Mouse (Mus musculus) right cerebral cortex, adult 18-20 months (tissue): ENCODE data around the gene Psenen.
A peak's percentile ranks its signal among the peaks of the same experiment; 100 is the strongest.

Experiments
- DNase-seq: peaks from one replicate; pipeline ENCODE4 v3.0.0; 2022; ENCODE audit warnings: mixed read lengths

Psenen gene

GRCm38 (mm10) chr7:30563117-30563905 lies at the start of gene Psenen, which contains the start of the genes U2af1l4 and Gm49396:
Gene Psenen, minus strand, starts transcription at chr7:30563627.
Gene U2af1l4, plus strand, starts transcription at chr7:30563301.
Gene Gm49396, plus strand, starts transcription at chr7:30563344.
- DNase-seq = peak; percentile 97

- no peak for DNase-seq
These were observed 49.4 kb upstream of the Psenen start, which contains the start of gene Upk1a for GRCm38 (mm10) chr7:30612654-30613402. Gene Upk1a, minus strand, starts transcription at chr7:30612847.

- DNase-seq = no peak
These were observed 46.6 kb upstream of the Psenen start for GRCm38 (mm10) chr7:30610043-30610442.

- no peak for DNase-seq
These were observed 45.0 kb upstream of the Psenen start for GRCm38 (mm10) chr7:30608476-30608875.

- DNase-seq = no peak
These were observed 44.4 kb upstream of the Psenen start for GRCm38 (mm10) chr7:30607706-30608309.

GRCm38 (mm10) chr7:30604944-30605343 lies 41.5 kb upstream of the Psenen start:
- no peak for DNase-seq

- no peak for DNase-seq
These were observed 41.0 kb upstream of the Psenen start for GRCm38 (mm10) chr7:30604424-30604823.

- no peak for DNase-seq
These were observed 39.2 kb upstream of the Psenen start for GRCm38 (mm10) chr7:30602583-30602982.

- no peak for DNase-seq
These were observed 37.2 kb upstream of the Psenen start for GRCm38 (mm10) chr7:30600651-30601050.

GRCm38 (mm10) chr7:30599933-30600353 lies 36.5 kb upstream of the Psenen start:
- DNase-seq = peak; percentile 96

- no peak for DNase-seq
These were observed 35.4 kb upstream of the Psenen start, which contains the start of gene Zbtb32 for GRCm38 (mm10) chr7:30598786-30599185. Gene Zbtb32, minus strand, starts transcription at chr7:30598909.

- DNase-seq = no peak
These were observed 33.4 kb upstream of the Psenen start for GRCm38 (mm10) chr7:30596811-30597210.

GRCm38 (mm10) chr7:30596093-30596492 lies 32.7 kb upstream of the Psenen start:
- DNase-seq = no peak

GRCm38 (mm10) chr7:30594510-30595024 lies 31.1 kb upstream of the Psenen start:
- no peak for DNase-seq

- no peak for DNase-seq
These were observed 30.4 kb upstream of the Psenen start for GRCm38 (mm10) chr7:30593579-30594509.

- DNase-seq = no peak
These were observed 29.5 kb upstream of the Psenen start for GRCm38 (mm10) chr7:30592772-30593423.

GRCm38 (mm10) chr7:30591605-30591951 lies 28.2 kb upstream of the Psenen start:
- DNase-seq = no peak

- no peak for DNase-seq
These were observed 27.6 kb upstream of the Psenen start for GRCm38 (mm10) chr7:30590927-30591604.

- DNase-seq = peak; percentile 76
These were observed 26.2 kb upstream of the Psenen start for GRCm38 (mm10) chr7:30589435-30590301.
